Mouse (Mus musculus) lung, postnatal 25 days (tissue): Measurements from ENCODE around the gene Aamp.

Experiments used
- DNase-seq: peaks from one replicate; pipeline ENCODE4 v3.0.0; 2022; ENCODE audit warnings: low spot score

The Aamp gene

GRCm38 (mm10) chr1:74236590-74237317 lies 47.8 kb downstream of the Aamp start:
- DNase-seq, result peak; percentile 63

- peak; percentile 97 for DNase-seq
Measured at GRCm38 (mm10) chr1:74235938-74236589, 48.5 kb downstream of the Aamp start, which contains the start of gene Arpc2. TSS of gene Arpc2 (plus strand) at chr1:74236084.

- DNase-seq, result no peak
Measured at GRCm38 (mm10) chr1:74230992-74231391, 53.5 kb downstream of the Aamp start.

- DNase-seq, result no peak
Measured at GRCm38 (mm10) chr1:74229942-74230341, 54.6 kb downstream of the Aamp start.
